26 mouse cellular contexts compared by ENCODE assay signal in the genomic region with DNA sequence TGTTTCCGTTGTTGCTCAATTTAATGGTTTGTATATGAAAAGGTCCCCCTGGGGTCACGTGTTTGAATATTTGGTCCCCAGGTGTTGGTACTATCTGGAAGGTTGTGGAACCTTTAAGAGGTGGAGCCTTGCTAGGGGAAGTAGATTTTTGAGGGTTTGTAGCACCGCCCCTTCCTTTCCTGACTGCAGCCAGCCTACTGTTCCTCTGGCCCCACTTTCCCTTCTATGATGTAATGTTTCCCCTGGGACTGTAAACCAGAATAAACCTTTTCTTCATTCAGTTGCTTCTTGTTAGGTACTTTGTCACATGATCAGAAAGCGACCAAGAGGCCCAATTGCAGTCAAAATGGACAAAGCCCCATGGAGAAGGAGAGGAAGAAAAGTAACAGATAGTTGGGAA.
DNase-seq lines count a peak whose midpoint lies in the region; ATAC-seq and TF ChIP-seq lines count a peak whose summit lies in the region.
"Had no signal": no experiment of that assay in that cellular context is flagged by ENCODE, and none has a peak within 500 bp of the region (broad histone marks: within the 10 kb centered on the region; RNA-seq: fewer than 3 reads in every experiment).

No protein-coding gene starts in this region.

- no peak overlapping the region for H3K4me3 ChIP-seq in CH12.LX (replicated peaks in 1 of 3; ENCODE audit: low read depth in 2 of 3, low read length in 2 of 3, poor library complexity in 1 of 3)
- H3K4me3 ChIP-seq in brown adipose tissue, adult 24 weeks (ENCODE audit: insufficient read depth, low read depth, low read length) = no peak overlapping the region
- H3K4me3 ChIP-seq: embryonic facial prominence, embryonic 12.5 days; embryonic facial prominence, embryonic 15.5 days; forebrain, embryonic 12.5 days; forebrain, embryonic 15.5 days; heart, embryonic 12.5 days; heart, embryonic 15.5 days; hindbrain, embryonic 10.5 days; hindbrain, embryonic 13.5 days; intestine, embryonic 15.5 days had no signal

- H3K4me2 ChIP-seq in CH12.LX (ENCODE audit: insufficient read depth, low read depth, poor library complexity, severe bottlenecking) = no peak overlapping the region
- H3K4me2 ChIP-seq: embryonic facial prominence, embryonic 12.5 days; embryonic facial prominence, embryonic 15.5 days; forebrain, embryonic 12.5 days; forebrain, embryonic 15.5 days; heart, embryonic 12.5 days; heart, embryonic 15.5 days; hindbrain, embryonic 13.5 days; intestine, embryonic 15.5 days had no signal

- in situ Hi-C loops in CH12.LX (cut with MboI; ENCODE audit: low pct_ligation_motif_present, low pct_unique_long_range_greater_than_20kb, low sequenced_read_pairs) = no loop called here

- TF ChIP-seq CTCF in CH12.LX (conservative IDR thresholded peaks at IDR 0.05 in 1 of 2, IDR thresholded peaks at IDR 0.05 in 1 of 2; ENCODE audit: low read depth in 2 of 2, low read length in 2 of 2) = no peak

- H3K36me3 ChIP-seq in CH12.LX (replicated peaks in 1 of 2; ENCODE audit: control insufficient read depth in 1 of 2, insufficient read depth in 1 of 2, low read length in 1 of 2) = no peaks in the 10 kb centered on the region
- H3K36me3 ChIP-seq: embryonic facial prominence, embryonic 12.5 days; embryonic facial prominence, embryonic 15.5 days; forebrain, embryonic 12.5 days; forebrain, embryonic 15.5 days; G1E; heart, embryonic 12.5 days; heart, embryonic 15.5 days; hindbrain, embryonic 10.5 days; hindbrain, embryonic 13.5 days; intestine, embryonic 15.5 days had no signal

- H3K27me3 ChIP-seq in CH12.LX (replicated peaks) = no peaks in the 10 kb centered on the region
- H3K27me3 ChIP-seq: embryonic facial prominence, embryonic 12.5 days; embryonic facial prominence, embryonic 15.5 days; forebrain, embryonic 12.5 days; forebrain, embryonic 15.5 days; heart, embryonic 12.5 days; heart, embryonic 15.5 days; hindbrain, embryonic 13.5 days; intestine, embryonic 15.5 days had no signal

- ATAC-seq in megakaryocyte progenitor cell, adult 5-6 weeks (replicated peaks; ENCODE audit: poor library complexity) = peak; percentile 65
- ATAC-seq: forebrain, embryonic 15.5 days; hindbrain, embryonic 16.5 days; intestine, embryonic 15.5 days had no signal

- no peak for TF ChIP-seq RAD21 in CH12.LX (IDR thresholded peaks at IDR 0.05; ENCODE audit: low read depth, low read length)

- H3K4me1 ChIP-seq in CH12.LX (ENCODE audit: control insufficient read depth in 1 of 2, insufficient read depth in 2 of 2) = peaks cover 0 to 22% of the 10 kb centered on the region in 2 experiments; a peak in 2 of 4 replicates
- peaks cover 12% of the 10 kb centered on the region for H3K4me1 ChIP-seq in brown adipose tissue, adult 24 weeks (ENCODE audit: control insufficient read depth, insufficient read depth, insufficient read length, low read length)
- H3K4me1 ChIP-seq: intestine, embryonic 15.5 days had no signal

- TF ChIP-seq POLR2A in CH12.LX (IDR thresholded peaks at IDR 0.05; ENCODE audit: low read depth, low read length) = no peak

- no peak overlapping the region for H3K9ac ChIP-seq in CH12.LX (ENCODE audit: insufficient read depth, low read depth)
- H3K9ac ChIP-seq: embryonic facial prominence, embryonic 12.5 days; embryonic facial prominence, embryonic 15.5 days; forebrain, embryonic 12.5 days; forebrain, embryonic 15.5 days; heart, embryonic 12.5 days; heart, embryonic 15.5 days; hindbrain, embryonic 13.5 days; intestine, embryonic 15.5 days had no signal

- peak; percentile 62 for DNase-seq in CH12.LX (ENCODE audit: extremely low read depth)
- DNase-seq in right cerebral cortex, postnatal 4 days = no peak
- no peak for DNase-seq in adrenal gland, postnatal 25 days
- no peak for DNase-seq in lung, postnatal 14 days
- DNase-seq: adrenal gland, adult 2 months; adrenal gland, postnatal 14 days; cerebellum, adult 2 months; cerebellum, adult 9-11 months; cerebellum, postnatal 25 days; gastrocnemius, postnatal 14 days; heart, adult 18-20 months; heart, postnatal 10 days; heart, postnatal 36 days had no signal

- no peak overlapping the region for H3K27ac ChIP-seq in CH12.LX (ENCODE audit: insufficient read depth, low read depth)
- peak overlapping the region; percentile 81 for H3K27ac ChIP-seq in brown adipose tissue, adult 24 weeks (replicated peaks; ENCODE audit: low read depth, low read length)
- H3K27ac ChIP-seq: embryonic facial prominence, embryonic 12.5 days; embryonic facial prominence, embryonic 15.5 days; forebrain, embryonic 12.5 days; forebrain, embryonic 15.5 days; heart, embryonic 15.5 days; hindbrain, embryonic 10.5 days; hindbrain, embryonic 13.5 days; intestine, embryonic 15.5 days had no signal

- no peaks in the 10 kb centered on the region for H3K79me2 ChIP-seq in CH12.LX (replicated peaks; ENCODE audit: control insufficient read depth, extremely low read depth, insufficient read depth, poor library complexity, severe bottlenecking)

- H3K9me3 ChIP-seq in CH12.LX (replicated peaks; ENCODE audit: low read length) = no peaks in the 10 kb centered on the region
- H3K9me3 ChIP-seq: embryonic facial prominence, embryonic 12.5 days; embryonic facial prominence, embryonic 15.5 days; forebrain, embryonic 12.5 days; forebrain, embryonic 15.5 days; G1E; heart, embryonic 12.5 days; heart, embryonic 15.5 days; hindbrain, embryonic 10.5 days; hindbrain, embryonic 13.5 days; intestine, embryonic 15.5 days had no signal

- TF ChIP-seq EP300 in CH12.LX (IDR thresholded peaks at IDR 0.05; ENCODE audit: low read length) = no peak

- dilution Hi-C loops in CH12.LX (cut with MboI; ENCODE audit: extremely low pct_ligation_motif_present, extremely low pct_unique_long_range_greater_than_20kb, low sequenced_read_pairs) = no loop called here

TF ChIP-seq in CH12.LX, 34 proteins besides CTCF, POLR2A, EP300 and RAD21:
- TF ChIP-seq SMC3 (IDR thresholded peaks at IDR 0.05; ENCODE audit: low read depth, low read length) (no peak), BHLHE40 (IDR thresholded peaks at IDR 0.05; ENCODE audit: low read depth, low read length) (0 out of 2 replicates have a peak, but pooled peaks have one; percentile 17)
